Mouse (Mus musculus): Measurements from ENCODE around the gene Pdcl2.

Gene Pdcl2

DNA sequence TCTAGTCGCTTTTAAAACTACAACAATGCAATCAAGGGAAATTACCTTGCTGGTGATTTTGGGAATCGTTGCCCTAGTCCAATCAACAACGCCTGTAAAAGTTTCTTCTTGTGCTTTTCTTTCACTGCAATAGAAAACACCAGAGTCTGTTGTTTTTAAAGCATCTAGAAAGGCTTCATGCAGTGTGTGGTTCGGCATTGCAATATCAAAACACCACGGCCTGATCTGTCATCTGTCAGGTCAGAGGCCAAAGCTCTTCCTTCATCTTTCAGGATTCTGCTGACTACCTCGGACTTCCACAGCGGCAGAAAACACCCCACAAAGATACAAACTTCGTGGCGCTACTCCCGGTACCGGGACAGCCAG, 27.6 kb downstream of the Pdcl2 start:
- no peak for DNase-seq (ENCODE audit: low spot score)

DNA sequence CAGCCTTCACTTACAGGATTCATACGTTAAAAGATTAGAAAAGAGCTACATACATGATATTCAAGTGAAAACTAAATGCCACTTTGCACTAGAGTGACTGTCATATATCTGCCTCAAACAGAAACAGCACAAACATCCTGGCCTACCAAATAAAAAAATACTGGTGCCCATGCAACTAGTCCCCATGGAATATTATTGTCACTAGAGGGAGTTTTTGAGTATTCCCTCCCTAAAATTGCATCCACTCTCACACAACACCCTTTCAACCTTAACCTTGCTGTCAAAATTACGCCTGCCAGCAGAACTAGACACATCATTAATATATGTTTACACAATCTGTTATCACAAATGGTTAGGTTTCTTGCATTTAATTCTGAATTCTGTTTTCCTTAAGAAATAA, 28.9 kb downstream of the Pdcl2 start:
- DNase-seq (ENCODE audit: low spot score), result no peak

GRCm38 (mm10) chr5:76289234-76289691, 41.7 kb downstream of the Pdcl2 start:
- DNase-seq (ENCODE audit: low spot score), result no peak

- DNase-seq (ENCODE audit: low spot score), result no peak
Measured at GRCm38 (mm10) chr5:76288256-76288655, 42.7 kb downstream of the Pdcl2 start.

DNA sequence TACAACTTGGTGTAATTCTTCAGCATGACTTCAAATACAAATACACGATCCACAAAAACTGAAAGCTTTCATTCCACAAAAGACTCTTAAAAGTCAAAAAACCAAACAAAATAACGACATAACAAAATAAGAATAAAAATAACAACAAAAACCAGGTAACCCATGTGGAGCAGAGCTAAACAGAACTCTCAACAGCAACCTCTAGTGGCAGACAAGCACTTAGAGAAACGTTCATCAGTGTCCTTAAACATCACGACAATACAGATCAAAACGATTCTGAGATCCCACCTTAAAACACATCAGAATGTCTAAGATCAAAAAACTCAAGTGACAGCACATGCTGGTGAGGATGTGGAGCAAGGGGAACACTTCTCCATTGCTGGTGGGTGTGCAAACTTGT, 43.9 kb downstream of the Pdcl2 start:
- no peak for DNase-seq (ENCODE audit: low spot score)

GRCm38 (mm10) chr5:76285699-76286098, 45.3 kb downstream of the Pdcl2 start:
- DNase-seq (ENCODE audit: low spot score), result no peak

- DNase-seq (ENCODE audit: low spot score), result no peak
Measured at GRCm38 (mm10) chr5:76283890-76284289, 47.1 kb downstream of the Pdcl2 start.

- DNase-seq (ENCODE audit: low spot score), result no peak
Measured at GRCm38 (mm10) chr5:76274977-76275376, 56.0 kb downstream of the Pdcl2 start.
